Mouse (Mus musculus) CH12.LX (cell line): ENCODE results near the gene Bcl2a1a. TPM values are rescaled to one million over a fixed set of nuclear protein-coding genes. Genes with fewer than 3 reads are reported as not detected.
"Not testable (repeated sequence)": the region's sequence is repeated elsewhere in the genome, so short reads cannot be mapped to it uniquely, and the experiment has no call there.

Experiments
- DNase-seq: peaks from one replicate; pipeline ENCODE4 v3.0.0-alpha.2; 2013; ENCODE audit errors: extremely low read depth
- H3K27ac ChIP-seq: 2 replicates; pipeline ENCODE4 v1.5.1; 2012; ENCODE audit warnings: low read depth, mild to moderate bottlenecking, control low read depth, moderate library complexity; ENCODE audit not compliant: insufficient read depth
- H3K27me3 ChIP-seq: replicated peaks from 2 replicates; pipeline ENCODE3; 2012; ENCODE audit warnings: inconsistent platforms
- H3K36me3 ChIP-seq, 2 experiments: replicated peaks in 1 of 2; 2 replicates each; pipeline versions ENCODE3 to v1.6.1; 2012; ENCODE audit warnings: inconsistent platforms in 1 of 2, low read length in 1 of 2, mild to moderate bottlenecking in 1 of 2, mixed read lengths in 1 of 2, moderate library complexity in 1 of 2; ENCODE audit not compliant: control insufficient read depth in 1 of 2, insufficient read depth in 1 of 2
- H3K4me1 ChIP-seq, 2 experiments: 2 replicates each; pipeline ENCODE4 v1.6.1; 2012; ENCODE audit warnings: inconsistent platforms in 1 of 2, moderate library complexity in 1 of 2; ENCODE audit not compliant: insufficient read depth in 2 of 2, control insufficient read depth in 1 of 2
- H3K4me2 ChIP-seq: 2 replicates; pipeline ENCODE4 v1.6.1; 2012; ENCODE audit warnings: low read depth, mild to moderate bottlenecking, control low read depth; ENCODE audit not compliant: poor library complexity, insufficient read depth, severe bottlenecking
- H3K4me3 ChIP-seq, 3 experiments: fragments of 150-350 bp in 1 of 3; sonication (generic) in 1 of 3; replicated peaks in 1 of 3; 2 replicates each; pipeline versions ENCODE3 to v1.5.1; 2011 to 2012; ENCODE audit warnings: low read depth in 2 of 3, low read length in 2 of 3, mild to moderate bottlenecking in 2 of 3, moderate library complexity in 2 of 3, control low read depth in 1 of 3, improper control_type of control experiment in 1 of 3, inconsistent platforms in 1 of 3, mixed read lengths in 1 of 3; ENCODE audit not compliant: poor library complexity in 1 of 3
- H3K79me2 ChIP-seq: replicated peaks from 2 replicates; pipeline ENCODE4 v1.6.1; 2012; ENCODE audit warnings: mild to moderate bottlenecking, moderate library complexity; ENCODE audit not compliant: control insufficient read depth, poor library complexity, insufficient read depth, severe bottlenecking; ENCODE audit errors: extremely low read depth
- H3K9ac ChIP-seq: 2 replicates; pipeline ENCODE4 v1.6.1; 2012; ENCODE audit warnings: low read depth, mild to moderate bottlenecking, control low read depth, moderate library complexity; ENCODE audit not compliant: insufficient read depth
- H3K9me3 ChIP-seq: replicated peaks from 2 replicates; pipeline ENCODE3; 2012; ENCODE audit warnings: low read length, inconsistent platforms, mixed read lengths
- dilution Hi-C: fragments of 300-500 bp; cut with MboI; formaldehyde crosslinking; loops from 2 replicates; pipeline ENCODE4 v1.14.3; 2020; ENCODE audit warnings: low sequenced_read_pairs; ENCODE audit not compliant: extremely low pct_unique_long_range_greater_than_20kb, extremely low pct_ligation_motif_present
- in situ Hi-C: fragments of 300-500 bp; cut with MboI; formaldehyde crosslinking; loops from 3 replicates; pipeline ENCODE4 v1.14.3; 2019; ENCODE audit warnings: low sequenced_read_pairs, low pct_ligation_motif_present, low pct_unique_long_range_greater_than_20kb, mixed read lengths
- polyA plus RNA-seq: library from polyadenylated mRNA; unstranded; fragments of >175 nt; gene quantifications from 2 replicates; pipeline ENCODE4 v1.2.1, GENCODE M21; 2012; ENCODE audit warnings: low read depth; ENCODE audit not compliant: insufficient read length
- total RNA-seq, 2 experiments: library from RNA; depleted of rRNA; stranded (reverse); fragments of 300-350 nt in 1 of 2; fragments of >200 nt in 1 of 2; gene quantifications; 2 replicates each; pipeline ENCODE4 v1.2.3; 2012 to 2014

Bcl2a1a gene
- total and polyA plus RNA-seq, 3 experiments = 181 to 290 (median 193) TPM

GRCm38 (mm10) chr9:89001541-89001940 lies 44.8 kb downstream of the Bcl2a1a start:
- H3K4me3 ChIP-seq, H3K79me2 ChIP-seq, H3K9me3 ChIP-seq, H3K27me3 ChIP-seq, H3K9ac ChIP-seq, H3K4me2 ChIP-seq, in situ Hi-C loops, dilution Hi-C loops, H3K36me3 ChIP-seq, DNase-seq, H3K27ac ChIP-seq, H3K4me1 ChIP-seq: not testable (repeated sequence)

Other genes starting within 250 kb of the Bcl2a1a start
- 29.6 and 34.1 TPM in 2 replicates for gene Mthfsl, start 236.6 kb upstream of the Bcl2a1a start, total RNA-seq (2012; rRNA removed)
- gene Mthfsl, start 236.6 kb upstream of the Bcl2a1a start, total RNA-seq (2014; rRNA removed) = 31.8 and 32.2 TPM in 2 replicates
- 30.2 and 34.2 TPM in 2 replicates for gene Mthfsl, start 236.6 kb upstream of the Bcl2a1a start, polyA plus RNA-seq
- 183 and 326 TPM in 2 replicates for gene Bcl2a1d, start 225.0 kb upstream of the Bcl2a1a start, total RNA-seq (2012; rRNA removed)
- gene Bcl2a1d, start 225.0 kb upstream of the Bcl2a1a start, total RNA-seq (2014; rRNA removed) = 488 and 522 TPM in 2 replicates
- gene Bcl2a1d, start 225.0 kb upstream of the Bcl2a1a start, polyA plus RNA-seq = 207 and 300 TPM in 2 replicates
- gene Trim43c, start 117.7 kb upstream of the Bcl2a1a start, total RNA-seq (2012; rRNA removed) = 0.08 TPM in 1 of 2 replicates, not detected in the other
- not detected in 2 replicates for gene Trim43c, start 117.7 kb upstream of the Bcl2a1a start, total RNA-seq (2014; rRNA removed)
- 0.71 and 0.96 TPM in 2 replicates for gene Trim43c, start 117.7 kb upstream of the Bcl2a1a start, polyA plus RNA-seq
- gene Trim43b, start 135.9 kb downstream of the Bcl2a1a start, total RNA-seq (2012; rRNA removed) = 0.29 and 0.42 TPM in 2 replicates
- gene Trim43b, start 135.9 kb downstream of the Bcl2a1a start, total RNA-seq (2014; rRNA removed) = 0.82 and 1.5 TPM in 2 replicates
- not detected in 2 replicates for gene Trim43b, start 135.9 kb downstream of the Bcl2a1a start, polyA plus RNA-seq
- 260 and 537 TPM in 2 replicates for gene Bcl2a1b, start 242.3 kb downstream of the Bcl2a1a start, total RNA-seq (2012; rRNA removed)
- 842 and 913 TPM in 2 replicates for gene Bcl2a1b, start 242.3 kb downstream of the Bcl2a1a start, total RNA-seq (2014; rRNA removed)
- 278 and 348 TPM in 2 replicates for gene Bcl2a1b, start 242.3 kb downstream of the Bcl2a1a start, polyA plus RNA-seq
- 3.7 and 4.3 TPM in 2 replicates for gene Gm29094, start 242.5 kb downstream of the Bcl2a1a start, total RNA-seq (2012; rRNA removed)
- 8.5 and 10.9 TPM in 2 replicates for gene Gm29094, start 242.5 kb downstream of the Bcl2a1a start, total RNA-seq (2014; rRNA removed)
- gene Gm29094, start 242.5 kb downstream of the Bcl2a1a start, polyA plus RNA-seq = 8.6 and 8.9 TPM in 2 replicates